Mouse (Mus musculus): ENCODE data around the gene Rfesd.

Gene Rfesd

DNA sequence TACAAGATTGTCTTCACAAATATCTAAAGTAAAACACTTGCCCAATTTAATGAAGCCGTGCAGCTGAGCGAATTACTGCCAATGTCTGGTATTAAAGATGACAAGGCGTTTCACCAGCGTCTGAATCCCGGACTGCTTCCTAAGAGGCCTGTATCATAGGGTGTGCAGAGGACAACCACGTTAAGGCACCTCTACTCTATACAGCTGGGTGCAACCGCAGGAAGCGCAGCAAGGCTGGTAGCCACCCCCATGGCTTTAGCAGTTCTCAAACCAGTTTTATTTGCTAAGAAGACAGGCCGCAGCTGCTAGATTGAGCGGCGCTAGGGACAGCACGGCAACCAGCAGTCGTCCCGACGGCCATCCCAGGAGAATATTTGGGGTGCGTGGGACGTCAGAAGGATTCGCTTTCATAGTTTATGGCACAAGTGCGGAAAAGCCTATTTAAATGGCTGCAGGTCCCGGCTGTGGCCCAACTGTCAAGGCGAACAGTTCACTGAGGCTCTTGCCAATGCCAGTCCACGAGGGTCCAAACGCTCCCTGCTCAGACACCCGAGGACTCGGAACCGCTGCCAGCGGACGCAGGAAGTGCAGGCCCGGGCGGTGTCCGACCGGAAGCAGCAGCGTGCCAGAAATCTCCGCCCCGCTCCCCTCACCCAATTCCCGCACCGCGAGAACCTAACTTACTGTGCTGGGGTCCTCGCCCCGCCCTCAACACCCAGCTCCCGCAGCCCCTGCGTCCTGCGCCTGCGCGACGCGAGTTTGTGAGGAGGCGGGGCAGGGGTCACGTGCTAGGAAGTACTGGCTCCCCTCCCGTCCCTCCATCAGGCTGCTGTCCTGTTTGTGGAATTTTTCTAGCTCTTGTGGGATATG is at the start of gene Rfesd:
Rfesd (minus strand) TSS at position 746 of the 870 bp plus-strand sequence.
- DNase-seq (ENCODE audit: low spot score): peak; percentile 97

DNA sequence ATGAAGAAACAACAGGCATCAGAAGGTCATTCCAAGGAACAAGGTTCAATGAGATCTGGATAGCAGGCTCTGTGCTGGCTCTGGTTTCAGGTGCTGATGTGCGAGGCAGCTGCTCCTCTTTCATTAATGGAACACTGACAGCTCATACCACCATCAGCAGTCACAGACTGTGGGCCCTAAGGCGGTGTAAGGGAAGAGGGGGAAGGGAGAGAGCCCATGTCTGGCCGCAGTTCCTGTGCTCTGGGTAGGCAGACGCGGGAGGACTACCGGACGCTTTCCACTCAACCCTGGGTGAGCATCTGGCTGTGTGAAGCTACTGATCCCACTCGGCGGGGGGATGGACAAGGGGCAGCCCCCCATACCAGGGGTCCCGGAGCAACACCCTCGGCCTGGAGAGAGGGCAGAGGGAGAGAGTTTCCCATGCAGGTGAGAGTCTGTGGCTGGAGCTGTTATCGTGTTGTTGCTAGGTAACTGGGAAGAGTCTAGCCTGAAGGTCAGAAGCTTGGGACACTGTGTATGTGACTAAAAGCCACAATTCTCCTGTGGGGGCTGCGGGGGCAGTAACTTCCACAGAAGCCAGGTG is 45.9 kb upstream of the Rfesd start:
- no peak for DNase-seq (ENCODE audit: low spot score)

DNA sequence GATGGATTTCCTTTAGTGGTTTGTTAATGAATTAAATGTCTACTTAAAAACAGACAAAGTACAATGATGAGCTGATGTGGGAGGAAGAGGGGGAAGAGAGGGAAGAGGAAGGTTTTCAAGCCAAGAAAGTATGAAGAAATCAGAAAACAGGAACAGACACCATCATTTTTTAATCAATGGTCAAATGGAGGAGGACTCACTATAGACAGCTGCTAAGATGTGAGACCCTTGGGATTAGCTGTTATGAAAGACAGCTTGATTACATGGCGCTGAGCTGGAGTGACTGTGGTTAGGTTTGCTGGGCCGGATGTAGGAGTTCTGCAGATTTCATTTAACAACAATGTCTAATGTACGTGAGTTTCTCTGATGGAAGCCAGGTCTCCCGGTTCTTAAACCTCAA is 45.0 kb upstream of the Rfesd start:
- no peak for DNase-seq (ENCODE audit: low spot score)

DNA sequence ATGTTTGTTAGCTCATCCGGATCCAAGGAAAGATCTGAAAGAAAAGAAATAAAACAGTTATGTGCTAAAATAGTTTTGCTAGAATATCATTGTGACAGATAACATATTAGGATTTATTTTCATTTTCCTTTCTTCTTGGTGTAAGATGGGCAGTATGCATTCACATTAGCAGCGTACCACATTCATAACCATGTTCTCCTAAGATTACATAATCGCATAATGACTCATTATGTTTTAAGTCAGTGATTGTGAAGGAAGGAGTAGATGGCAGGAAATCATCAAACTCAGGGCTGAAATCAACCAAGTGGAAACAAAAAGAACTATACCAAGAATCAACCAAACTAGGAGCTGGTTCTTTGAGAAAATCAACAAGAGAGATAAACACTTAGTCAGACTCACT is 44.0 kb upstream of the Rfesd start:
- no peak for DNase-seq (ENCODE audit: low spot score)

DNA sequence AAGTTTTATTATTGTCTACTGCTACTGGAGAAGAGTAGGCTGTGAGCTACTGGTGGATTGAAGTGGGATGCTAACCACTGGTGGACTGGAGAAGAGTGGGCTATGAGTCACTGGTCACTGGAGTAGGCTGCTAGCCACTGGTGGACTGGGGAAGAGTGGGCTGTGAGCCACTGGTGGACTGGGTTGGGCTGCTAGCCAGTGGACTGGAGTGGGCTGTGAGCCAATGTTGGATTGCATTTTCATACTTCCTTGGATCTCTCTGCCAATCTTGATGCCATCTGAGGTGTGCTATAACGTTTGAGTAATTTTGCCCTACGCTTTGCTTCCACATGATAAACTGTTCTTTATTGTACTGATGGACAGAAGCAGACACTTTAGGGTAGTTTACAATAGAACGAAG is 43.6 kb upstream of the Rfesd start:
- no peak for DNase-seq (ENCODE audit: low spot score)

DNA sequence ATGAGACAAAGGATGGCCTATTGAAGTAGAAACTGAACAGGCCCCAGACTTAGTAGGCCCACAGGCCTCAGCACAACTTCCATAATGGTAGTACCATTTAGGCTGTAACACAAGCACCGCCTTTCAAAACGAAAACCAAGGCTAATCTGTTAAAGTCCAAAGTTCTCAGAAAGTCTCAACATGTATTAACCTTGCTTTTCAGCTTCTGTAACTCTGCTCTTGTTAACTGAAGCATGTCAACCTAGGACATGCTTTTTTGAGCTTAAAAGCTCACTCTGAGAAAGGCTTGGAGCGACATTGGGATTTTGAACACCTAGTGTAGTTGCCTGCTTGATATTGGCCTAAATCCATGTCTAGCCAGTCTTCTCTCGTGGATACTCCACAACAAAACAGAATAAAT is 41.1 kb upstream of the Rfesd start:
- no peak for DNase-seq (ENCODE audit: low spot score)

DNA sequence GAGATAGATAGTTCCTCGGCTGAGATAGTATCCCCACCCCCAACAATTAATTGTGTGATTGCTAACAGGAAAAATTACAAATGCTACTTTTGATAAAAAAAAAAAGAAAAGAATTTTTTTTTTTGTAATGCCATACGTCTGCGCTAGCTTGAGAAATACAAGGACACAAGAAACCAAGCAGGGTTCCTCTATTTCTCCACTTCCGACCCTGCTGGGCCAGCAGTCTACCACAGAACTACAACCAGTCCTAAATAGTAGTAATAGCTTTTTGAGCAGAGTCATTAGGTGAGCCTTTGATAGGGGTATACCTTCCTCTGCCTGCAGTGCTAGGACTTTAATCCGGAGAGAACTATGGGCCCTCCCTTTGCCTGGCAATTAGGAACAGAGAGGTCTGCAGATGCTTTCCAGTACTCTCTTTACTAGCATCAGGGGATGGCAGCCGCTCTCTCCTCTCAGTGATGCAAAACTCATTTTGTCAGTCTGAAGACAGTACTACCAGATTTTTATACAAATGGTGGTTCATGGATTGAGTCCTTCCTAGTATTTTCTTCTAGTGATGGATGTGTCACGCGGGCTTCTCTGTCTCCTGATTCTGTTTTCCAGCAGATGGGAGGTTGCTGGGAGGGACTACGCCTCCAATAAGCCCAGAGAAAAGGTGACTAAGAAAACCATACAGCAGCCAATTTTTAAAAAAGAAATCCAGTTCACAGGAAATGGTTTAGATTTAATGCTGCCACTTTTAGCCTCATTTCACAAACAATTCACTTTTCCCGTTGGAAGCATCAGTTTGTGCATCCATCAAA is 38.9 kb upstream of the Rfesd start:
- no peak for DNase-seq (ENCODE audit: low spot score)

DNA sequence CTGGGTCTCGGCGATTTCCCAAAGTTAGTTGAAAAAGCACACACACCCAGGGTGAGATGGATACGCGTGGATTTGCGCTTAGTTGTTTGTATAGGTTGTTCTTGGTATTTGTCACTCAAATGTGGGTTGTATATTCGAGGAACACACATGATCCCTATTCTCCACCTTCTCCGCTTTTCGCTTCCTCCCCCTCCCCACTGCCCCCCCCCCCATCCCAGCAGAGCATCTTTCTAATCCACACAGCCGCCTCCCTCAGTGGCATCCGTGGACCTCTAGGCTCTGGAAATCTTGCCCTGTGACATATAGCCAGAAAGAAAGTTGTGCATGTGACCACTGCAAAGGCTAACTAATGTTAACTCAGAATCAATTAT is 38.4 kb upstream of the Rfesd start, which contains the start of gene Gpr150:
Gpr150 (minus strand) TSS at position 101 of the 371 bp plus-strand sequence.
- no peak for DNase-seq (ENCODE audit: low spot score)

DNA sequence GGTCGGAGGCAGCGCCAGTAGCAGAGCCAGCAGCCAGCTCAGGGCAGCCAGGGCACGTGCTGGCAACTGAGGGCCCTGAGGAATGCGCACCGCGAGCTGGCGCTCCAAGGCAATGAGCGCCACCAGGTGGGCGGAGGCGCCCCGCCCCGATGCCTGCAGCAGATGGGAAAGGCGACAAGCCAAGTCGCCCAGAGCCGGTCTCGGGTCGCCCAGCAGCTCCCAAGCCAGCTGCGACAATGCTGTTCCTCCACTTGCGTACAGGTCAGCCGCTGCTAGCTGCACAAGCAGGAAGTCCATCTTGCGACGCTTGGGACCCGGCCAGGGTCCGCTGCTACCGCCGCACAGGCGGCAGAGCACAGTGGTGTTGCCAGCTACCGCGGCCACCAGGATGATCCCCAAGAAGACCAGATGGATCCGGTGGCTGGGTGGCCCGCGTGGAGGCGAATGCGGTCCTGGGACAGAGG is 37.8 kb upstream of the Rfesd start:
- no peak for DNase-seq (ENCODE audit: low spot score)

DNA sequence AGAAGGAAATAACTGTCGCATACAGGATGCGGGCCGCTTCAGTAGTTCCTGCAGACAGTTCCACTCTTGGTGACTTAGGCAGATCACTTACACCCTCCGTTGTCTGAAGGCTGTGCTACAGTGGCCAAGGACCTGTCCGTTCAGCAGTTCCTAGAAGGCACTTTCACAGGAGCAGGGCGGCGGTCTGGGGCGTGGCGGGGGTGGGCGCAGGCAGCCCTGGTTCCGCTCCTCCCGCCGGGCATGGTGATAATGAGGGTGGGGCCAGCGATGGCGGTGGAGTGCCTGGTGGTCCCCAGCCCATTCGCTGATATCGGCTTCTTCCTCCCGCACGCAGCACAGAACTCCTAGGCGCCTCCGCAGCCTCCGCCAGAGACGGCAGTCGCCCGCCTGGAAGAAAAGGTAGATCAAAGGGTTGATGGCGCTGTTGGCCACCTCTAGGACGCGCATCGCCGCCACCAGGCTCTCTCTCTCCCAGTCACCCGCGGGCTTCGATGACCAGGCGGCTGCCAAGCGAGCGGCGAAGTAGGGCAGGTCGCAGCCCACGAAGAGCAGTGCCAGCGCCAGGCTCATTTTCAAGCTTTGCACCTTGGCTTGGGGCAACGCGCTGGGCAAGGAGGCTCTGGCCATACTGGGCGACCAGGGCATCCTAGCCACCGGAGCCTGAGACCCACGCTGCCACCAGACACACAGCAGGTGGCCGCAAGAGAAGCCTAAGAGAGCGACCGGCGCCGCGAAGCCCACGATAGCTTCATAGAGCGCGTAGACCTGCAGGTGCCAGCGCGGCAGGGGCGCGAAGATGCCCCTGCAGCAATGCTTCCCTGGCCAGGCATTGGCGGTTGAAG is 37.1 kb upstream of the Rfesd start:
- DNase-seq (ENCODE audit: low spot score): no peak

DNA sequence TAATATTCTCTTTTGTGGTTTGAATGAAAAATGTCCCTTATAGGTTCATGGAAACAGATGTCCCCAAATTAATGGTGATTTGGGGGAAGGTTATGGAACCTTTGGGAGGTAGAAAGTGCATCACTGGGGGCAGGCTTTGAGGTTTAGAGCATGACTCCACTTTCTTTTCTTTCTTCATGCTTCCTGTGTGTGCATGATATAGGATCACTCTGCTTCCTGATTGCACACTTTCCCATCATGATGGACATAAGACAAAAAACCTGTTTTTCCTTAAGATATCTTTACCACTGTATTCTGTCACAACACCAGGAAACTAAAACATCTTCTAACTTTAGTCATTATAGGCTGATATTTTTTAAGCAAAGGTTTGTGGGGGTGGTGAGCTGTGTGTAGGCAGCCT is 26.5 kb upstream of the Rfesd start:
- no peak for DNase-seq (ENCODE audit: low spot score)

DNA sequence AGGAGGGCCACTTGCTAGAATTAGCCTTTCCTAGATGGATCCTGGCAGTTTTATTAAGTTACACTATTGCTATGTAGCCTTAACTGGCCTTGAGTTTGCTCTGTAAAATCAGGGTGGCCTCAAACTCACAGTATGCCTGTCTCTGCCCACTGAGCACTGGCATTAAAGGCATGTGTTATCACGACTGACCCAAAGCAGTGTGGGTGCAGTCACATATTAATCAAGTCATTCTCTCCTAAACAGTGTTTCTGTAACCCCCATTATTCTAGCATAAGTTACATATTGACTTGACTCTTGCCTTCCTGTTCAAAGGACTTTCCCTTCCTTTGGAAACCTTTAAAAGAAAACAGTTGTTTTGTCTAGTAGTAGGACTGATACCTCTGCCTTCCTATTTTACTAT is 23.9 kb upstream of the Rfesd start:
- DNase-seq (ENCODE audit: low spot score): no peak

DNA sequence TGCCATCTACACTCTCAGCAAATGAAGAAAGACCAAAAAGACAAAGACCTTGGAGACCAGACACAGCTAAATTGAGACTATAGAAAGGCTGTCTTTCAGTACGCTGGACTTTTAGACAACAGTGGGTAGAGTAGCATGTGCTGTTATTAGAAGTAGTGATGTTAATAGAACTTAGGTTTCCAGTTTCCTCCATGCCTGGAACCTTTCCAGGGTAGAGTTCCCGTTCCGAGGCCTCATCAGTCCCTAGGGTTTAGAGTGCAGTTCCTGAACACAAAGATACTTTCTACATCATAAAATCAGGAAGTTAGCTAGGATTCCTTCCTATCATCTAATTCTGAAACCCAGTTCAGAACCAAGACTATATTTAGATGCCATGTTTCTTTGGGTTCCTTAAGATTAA is 6.1 kb upstream of the Rfesd start:
- no peak for DNase-seq (ENCODE audit: low spot score)

DNA sequence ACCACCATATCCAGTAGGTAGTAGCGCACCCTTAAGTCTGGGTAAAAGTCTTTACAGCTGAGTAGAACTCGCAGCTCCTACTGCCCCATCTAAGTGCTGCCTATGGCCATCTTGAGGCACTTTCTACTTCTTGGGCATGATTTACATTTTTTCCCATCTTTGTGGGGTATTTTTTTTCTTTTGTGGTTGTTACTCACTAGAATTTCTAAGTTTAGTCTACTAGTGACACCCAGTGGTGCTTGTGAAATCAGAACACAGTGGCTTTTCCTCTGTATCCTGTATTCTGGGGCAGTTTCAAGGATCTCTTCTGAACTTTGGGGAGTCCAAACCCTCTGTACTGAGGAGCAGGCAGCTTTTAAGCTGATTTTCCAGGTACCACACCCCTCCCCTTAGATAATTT is 3.3 kb upstream of the Rfesd start:
- no peak for DNase-seq (ENCODE audit: low spot score)

DNA sequence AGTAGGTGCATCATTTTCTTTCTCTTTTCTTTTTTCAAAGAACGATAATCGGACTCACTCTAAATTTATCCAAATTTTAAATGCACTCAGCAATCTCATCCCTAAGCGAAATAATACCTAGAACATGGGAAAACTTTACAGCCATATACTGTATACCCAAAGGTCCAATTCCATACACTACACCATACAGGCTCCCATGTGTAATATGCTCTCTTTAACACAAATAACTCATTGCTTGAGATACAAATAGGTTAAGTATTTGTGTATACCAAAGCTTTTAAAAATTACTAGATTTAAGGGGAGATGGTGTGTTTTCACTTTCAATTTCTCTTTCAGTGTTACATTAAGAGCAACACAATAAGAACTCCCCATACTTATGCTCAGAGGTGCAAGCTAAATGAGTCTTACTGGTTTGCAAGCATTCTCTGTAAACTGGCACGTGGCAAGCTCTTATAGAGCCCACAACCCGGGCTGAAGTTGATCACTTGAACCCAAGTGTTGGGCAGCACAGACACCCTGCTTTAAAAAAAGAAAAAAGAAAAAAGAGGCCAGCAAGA is 403 bp upstream of the Rfesd start:
- DNase-seq (ENCODE audit: low spot score): no peak

DNA sequence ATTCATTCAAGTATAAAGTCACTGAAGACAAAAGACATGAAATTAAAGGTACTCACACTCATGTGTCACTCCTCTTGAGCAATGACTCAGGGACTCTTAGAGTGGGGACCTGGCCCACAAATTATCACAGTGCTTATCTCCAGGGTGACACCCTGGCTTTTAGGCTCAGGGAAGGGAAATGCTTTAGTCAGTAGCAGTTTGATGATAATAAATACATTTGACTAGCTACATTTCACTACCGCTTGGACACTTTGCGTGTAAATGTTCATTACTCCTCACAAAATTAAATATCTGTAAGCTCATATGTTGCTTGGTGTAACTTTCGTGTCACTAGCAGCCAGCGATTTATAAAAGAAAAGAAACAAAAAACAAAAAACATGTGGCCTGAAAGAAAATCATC is 1.1 kb downstream of the Rfesd start:
- DNase-seq (ENCODE audit: low spot score): no peak

DNA sequence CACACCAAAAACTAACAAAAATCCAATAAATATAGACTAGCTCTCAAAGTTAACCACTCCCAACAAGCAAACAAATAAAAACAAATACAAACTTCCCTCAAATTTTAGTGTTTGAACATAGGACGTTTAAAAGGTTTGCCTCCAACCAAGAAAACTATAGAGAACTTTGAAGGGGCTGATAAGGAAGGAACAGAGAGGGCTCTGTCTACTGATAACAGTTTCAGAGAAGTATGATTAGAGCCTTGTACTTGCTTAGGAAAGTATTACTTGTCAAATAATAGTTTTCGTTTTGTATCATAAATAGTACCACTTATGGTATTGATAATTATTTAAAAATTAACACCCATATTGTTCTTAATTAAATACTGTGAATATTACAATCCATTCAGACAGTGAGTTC is 4.0 kb downstream of the Rfesd start:
- DNase-seq (ENCODE audit: low spot score): no peak

DNA sequence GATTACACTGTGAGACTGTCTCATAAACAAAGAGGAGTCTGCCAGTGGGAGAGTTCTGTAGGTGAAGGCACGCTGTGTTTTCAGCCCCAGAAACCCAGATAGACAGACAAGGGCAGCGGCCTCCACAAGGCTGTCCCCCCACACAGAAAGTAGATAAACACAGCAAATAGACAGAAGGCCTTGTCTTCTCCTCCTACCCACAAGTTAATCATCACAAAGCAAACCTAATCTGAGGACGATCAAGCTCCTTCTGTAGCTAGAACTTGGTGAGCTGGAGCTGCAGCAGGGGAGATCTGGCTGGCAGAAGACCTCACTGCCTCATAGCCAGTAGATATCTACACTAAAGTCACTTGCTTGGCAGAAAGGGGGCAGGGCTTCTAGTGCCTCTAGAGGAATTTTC is 15.2 kb downstream of the Rfesd start:
- DNase-seq (ENCODE audit: low spot score): peak; percentile 69

DNA sequence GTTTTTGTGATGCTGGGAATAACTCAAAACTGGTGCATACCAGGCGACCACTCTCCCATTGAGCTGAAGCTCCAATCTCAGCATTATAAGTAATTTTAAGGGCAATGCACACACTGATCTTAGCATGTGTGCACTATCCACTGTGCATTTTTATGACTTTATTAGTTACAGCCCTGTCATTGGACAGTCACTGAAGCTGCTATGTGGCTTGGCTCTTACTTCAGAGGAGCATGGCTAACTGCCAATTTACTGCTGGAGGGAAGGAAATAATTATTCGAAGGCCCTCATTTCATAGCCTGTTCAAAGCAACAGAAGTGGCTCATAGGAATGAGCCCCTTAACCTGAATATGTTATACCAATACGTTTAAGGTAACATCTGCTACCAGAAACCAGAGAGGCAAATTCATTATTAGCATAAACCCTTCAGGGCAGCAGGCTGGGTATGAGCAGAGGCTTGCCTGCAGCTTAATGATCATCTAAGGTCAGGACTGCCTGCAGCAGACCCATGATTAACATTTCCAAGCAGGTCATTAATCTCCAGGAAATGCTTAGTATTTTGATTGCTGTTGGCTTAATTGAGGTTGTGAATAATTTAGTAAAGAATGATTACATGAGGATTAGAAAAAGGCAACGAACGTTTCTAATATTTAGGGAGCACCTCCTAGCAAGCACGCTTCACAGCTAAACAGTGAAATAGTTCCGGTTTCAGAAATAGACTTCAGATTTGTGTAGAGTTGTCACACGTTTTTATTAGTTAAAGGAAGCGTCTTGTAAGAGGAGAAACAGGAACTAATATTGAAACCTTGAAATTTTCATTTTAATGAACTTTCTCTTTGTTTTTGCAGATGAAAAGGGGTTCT is 26.1 kb downstream of the Rfesd start:
- no peak for DNase-seq (ENCODE audit: low spot score)

DNA sequence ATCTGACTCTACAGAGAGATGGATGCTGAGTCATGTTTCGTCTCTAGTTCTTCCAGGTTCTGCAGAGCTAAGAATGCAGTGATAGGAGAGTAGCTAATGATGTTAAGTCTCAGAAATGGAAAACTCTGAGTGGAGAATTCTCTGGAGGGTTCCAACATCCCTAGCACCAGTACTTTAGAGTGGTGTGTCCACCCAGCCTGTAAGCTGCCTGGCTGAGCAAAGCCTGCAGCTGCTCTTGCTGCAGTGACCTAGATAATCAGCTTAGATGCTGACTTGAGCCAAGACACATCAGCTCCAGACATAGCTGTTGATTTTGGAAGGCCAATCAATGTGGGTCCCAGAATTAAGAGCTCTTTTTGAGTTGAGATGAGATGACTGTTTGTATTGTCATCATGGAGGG is 30.4 kb downstream of the Rfesd start:
- no peak for DNase-seq (ENCODE audit: low spot score)

DNA sequence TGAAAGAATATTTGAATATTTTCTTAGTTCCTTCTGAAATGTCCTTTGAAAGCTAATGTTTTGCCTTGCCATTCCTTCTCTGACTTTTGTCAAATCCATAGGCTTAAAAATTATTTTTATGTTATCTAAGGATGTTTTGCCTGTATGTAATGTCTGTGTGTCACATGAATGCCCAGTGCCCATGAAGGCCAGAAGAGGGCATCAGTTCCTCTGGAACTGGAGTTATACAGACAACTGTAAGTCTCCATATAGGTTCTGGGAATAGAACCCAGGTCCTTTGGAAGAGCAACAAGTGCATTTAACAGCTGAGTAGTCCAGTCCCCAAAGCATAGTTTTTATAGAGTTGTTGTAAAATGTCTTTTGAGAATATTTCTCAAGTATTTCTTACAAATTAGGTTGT is 36.6 kb downstream of the Rfesd start:
- DNase-seq (ENCODE audit: low spot score): no peak

Measured in testis, postnatal 14 days (tissue).